Mouse (Mus musculus): ENCODE results near the gene Frmd8.
"Not testable (repeated sequence)": the region's sequence is repeated elsewhere in the genome, so short reads cannot be mapped to it uniquely, and the experiment has no call there.

The Frmd8 gene

DNA sequence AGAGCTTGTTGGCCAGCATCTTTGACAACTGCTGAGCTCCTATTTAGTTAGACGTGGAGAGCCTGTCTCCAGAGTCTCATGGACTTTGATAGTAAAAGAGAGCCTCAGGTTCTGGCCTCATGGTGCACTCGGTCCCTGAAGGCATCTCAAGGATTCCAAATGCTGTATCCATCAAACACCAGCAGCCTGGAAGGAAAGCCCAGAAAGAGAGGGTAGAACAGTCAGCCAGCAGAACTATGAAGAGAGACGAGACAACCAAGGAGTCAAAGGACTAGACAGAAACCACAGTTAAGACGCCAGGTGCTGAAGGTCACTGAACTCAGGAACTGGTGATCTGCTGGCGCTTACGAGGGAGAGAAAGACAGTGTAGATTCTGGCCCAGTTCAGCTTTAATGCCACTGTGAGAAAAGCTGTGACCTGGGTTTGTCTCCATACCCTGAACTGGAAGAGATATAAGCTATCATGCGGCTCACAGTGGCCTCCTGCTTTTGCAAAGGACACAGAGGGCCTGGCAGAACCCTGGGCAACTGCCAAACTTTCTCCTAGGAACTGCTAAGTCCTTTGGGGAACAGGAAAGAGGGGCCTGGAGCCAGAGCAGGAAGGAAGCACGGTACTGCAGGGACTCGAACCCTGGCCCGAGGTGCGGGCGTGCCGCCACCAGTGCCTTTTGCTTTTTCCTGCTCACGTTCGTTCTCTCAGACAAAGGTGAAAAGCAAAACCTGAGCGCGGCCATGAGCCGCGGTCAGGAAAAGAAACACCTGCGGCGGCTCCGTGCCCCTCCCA lies 50.8 kb downstream of the Frmd8 start:
- DNase-seq, result peak in 1 of 2 experiments; percentile 36

GRCm38 (mm10) chr19:5823266-5823839 lies 51.7 kb downstream of the Frmd8 start:
- DNase-seq, result peak in 1 of 2 experiments; percentile 20

DNA sequence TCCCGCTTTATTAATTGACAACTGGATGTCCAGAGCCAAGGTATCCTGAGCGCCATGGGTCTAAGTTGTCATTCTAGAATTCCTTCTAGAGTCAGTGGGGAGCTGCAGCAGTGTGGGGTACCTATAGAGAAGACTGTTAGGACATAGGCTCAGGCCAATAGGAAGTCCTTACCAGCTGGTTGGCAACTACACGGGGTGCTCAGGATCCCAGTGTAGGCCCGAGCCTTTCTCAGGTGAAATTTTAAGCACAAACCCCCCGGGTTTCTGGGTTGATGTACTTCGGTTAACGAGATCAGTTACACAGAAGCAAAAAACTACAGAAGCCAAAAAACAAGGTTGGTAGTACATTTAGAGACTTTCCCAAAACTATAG lies 52.3 kb downstream of the Frmd8 start:
- DNase-seq, result no peak

DNA sequence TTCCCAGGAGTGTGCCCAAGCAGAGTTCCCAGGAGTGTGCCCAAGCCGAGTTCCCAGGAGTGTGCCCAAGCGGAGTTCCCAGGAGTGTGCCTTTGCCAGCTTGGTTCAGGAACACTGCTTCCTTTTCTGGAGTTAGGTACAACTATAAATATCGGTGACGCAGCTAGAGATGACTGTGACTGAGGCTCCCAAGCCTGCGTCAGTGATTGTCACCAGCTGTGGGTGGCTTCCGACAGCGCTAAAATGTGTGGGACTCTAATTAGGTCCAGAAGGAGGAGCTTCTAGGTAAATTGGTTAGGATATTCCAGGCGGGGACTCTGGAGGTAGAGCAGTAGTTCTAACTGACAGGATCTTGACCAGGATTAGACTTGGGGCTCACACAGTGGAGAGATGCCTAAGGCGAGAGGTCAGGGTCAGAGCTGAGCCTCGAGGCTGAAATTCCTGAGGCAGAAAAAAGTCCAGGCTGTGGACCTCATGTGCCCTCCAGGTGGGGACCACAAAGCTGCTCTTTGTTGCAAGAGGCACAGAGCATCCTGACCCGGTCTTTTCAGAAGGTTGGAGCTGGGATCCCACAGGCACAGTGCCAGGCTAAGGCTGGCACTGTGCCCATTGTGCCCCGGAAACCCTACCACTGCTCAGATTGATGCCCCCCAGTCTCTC lies 52.8 kb downstream of the Frmd8 start:
- DNase-seq, result no peak

GRCm38 (mm10) chr19:5821847-5822173 lies 53.3 kb downstream of the Frmd8 start:
- DNase-seq, result no peak

DNA sequence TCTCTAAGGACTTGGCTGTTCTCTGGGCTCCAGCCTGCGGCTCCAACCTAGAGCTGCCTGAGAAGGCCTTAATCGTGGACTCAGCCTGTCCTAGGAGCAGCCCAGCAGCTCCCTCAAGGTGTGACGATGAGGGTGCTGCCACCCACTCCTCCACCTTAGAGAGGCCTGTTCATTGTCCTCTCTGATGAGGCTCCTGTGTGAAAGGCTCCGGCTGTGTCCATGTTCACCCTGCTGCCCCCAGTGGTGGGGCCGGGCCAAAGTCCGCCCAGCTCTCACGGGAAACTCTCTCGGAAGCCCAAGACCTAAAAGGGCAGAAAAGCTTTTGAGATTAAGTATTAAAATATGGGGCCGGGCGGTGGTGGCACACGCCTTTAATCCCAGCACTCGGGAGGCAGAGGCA lies 55.5 kb downstream of the Frmd8 start:
- peak in 1 of 2 experiments; percentile 39 for DNase-seq

GRCm38 (mm10) chr19:5818590-5818977 lies 56.5 kb downstream of the Frmd8 start:
- peak in 1 of 2 experiments; percentile 19 for DNase-seq

GRCm38 (mm10) chr19:5817703-5818589 lies 57.1 kb downstream of the Frmd8 start:
- DNase-seq, result peak; percentile 88 to 89

DNA sequence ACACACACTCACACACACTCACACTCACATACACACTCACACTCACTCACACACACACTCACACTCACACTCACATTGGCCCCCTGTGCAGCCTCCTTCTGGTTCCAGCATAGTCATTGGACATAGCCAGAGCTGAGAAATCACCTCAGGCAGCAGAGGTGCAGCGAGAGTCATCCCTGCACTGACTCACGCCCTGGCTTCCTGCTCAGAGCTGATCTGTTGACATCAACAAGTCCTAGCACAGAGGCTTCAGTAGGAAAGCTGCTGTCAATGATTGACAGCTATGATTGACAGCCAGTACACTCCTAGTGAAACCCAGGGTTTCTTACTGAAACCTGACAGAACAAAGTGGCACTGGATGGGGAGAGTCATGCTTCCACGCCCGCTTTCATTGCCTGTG lies 59.1 kb downstream of the Frmd8 start:
- no peak for DNase-seq

- no peak for DNase-seq
Measured at GRCm38 (mm10) chr19:5815010-5815409, 60.1 kb downstream of the Frmd8 start.

- DNase-seq, result not testable (repeated sequence)
Measured at GRCm38 (mm10) chr19:5814048-5814447, 61.0 kb downstream of the Frmd8 start.

DNA sequence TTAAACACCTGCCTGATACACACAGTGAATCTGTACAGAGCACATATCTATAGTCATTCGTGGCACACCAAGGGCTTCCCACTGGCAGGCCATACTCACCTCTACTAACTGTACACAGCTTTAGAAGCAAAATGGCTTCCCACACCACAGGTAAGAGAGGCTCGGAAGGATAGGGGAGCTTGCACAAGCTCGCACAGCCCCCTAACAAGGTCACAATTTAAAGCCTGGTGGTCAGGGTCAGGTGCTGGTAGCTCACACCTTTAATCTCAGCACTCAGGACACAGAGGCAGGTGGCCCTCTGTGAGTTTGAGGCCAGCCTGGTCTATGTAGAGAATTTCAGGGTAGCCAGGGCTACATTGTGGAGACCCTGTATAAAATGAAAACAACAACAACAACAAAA lies 61.5 kb downstream of the Frmd8 start:
- DNase-seq, result no peak

DNA sequence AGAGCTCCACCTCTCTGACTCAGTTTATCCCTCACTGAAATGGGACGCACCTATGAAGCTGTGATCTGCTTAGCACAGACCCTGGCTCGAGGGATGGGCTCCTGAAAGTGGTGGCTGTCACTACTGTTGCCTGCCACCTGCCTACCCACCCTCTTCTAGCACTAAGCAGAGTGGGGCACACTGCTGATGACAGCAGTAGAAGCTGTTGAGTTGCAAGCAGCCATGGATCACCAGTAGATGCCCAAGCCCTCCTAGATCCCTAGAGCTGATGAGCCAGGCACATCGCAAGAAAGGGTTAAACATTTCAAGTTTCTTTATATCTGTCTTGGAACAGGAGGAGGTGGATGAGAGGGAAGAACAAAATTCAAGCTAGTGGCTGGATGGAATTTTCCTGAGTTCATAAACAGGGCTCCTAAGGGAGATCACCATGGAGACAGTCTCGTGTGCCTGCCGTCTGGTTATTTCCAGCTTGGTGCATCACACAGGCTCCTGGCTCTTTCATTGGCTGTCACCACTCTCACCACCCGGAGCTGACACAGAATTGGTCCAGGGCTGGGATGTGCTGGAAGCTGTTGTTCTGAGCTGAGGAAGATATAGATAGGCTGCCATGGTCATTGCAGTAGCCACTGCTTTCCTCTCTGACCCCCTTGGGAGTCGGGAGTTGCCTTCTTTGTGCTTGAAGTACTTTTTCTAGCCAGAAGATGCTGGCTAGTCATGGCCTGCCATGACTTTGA lies 63.1 kb downstream of the Frmd8 start:
- DNase-seq, result peak; percentile 80 to 81

DNA sequence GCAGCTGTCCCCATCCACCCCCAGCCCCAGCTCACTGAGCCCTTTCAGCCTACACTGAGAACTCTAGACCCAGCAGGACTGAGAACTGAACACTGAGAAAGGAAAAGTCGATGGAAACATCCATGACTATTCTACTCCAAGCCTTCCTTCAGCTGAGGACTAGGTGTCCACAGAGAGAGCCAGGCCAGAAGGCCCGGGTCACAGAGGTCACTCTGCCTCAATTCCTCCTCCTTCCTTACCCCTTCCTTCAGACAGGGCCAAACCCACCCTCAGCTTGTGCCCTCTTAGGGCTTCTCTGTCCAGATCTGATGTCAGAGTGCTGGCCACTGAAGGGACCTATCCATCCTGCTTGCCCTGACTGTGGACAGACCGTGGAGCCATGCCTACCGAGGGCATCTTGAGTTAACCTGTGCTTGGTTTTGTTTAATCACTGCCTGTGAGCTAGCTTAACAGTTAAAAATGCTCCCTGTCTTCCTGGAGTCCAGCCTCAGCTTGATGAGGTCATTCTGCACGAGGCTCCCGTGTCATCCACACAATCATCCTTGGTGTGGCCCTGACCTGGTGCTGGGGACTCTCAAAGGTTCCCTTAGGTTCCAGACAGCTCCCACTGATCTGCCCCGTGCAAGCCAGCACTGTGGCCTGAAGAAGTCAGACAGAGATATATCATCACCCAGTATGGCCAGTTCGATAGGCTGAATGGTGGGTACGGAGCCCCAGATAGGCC lies 64.1 kb downstream of the Frmd8 start:
- DNase-seq, result peak in 1 of 2 experiments; percentile 21

GRCm38 (mm10) chr19:5810103-5810839 lies 64.8 kb downstream of the Frmd8 start:
- DNase-seq, result no peak

DNA sequence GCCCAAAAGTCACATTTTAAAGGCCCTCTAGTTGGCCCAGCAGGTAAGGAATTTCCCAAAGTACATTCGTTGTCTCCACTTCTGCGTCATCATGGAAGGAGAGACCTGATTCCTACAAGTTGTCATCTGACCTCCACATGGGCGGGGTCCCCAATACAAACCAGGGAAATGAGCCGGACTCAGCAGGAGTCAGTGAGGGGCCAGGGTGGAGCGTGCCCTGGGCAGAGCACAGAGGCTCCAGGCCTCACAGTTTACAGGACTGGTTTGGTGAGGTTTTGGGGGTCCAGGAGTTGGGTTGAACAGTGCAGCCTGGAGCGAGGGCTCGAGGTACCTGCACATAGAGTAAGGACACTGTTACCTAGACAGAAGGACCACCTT lies 65.4 kb downstream of the Frmd8 start:
- DNase-seq, result no peak

GRCm38 (mm10) chr19:5808955-5809711 lies 65.9 kb downstream of the Frmd8 start:
- no peak for DNase-seq

- no peak for DNase-seq
Measured at GRCm38 (mm10) chr19:5807740-5808139, 67.3 kb downstream of the Frmd8 start.

GRCm38 (mm10) chr19:5806809-5807205 lies 68.3 kb downstream of the Frmd8 start:
- DNase-seq, result no peak

All from cerebellum, postnatal 36 days (tissue).